Mouse (Mus musculus): ENCODE data around the gene Spin1. TPM values are rescaled to one million over a fixed set of nuclear protein-coding genes. Genes with fewer than 3 reads are reported as not detected.

The Spin1 gene
- polyA plus RNA-seq, 1 experiment from 2014 or later = 94.0 TPM

DNA sequence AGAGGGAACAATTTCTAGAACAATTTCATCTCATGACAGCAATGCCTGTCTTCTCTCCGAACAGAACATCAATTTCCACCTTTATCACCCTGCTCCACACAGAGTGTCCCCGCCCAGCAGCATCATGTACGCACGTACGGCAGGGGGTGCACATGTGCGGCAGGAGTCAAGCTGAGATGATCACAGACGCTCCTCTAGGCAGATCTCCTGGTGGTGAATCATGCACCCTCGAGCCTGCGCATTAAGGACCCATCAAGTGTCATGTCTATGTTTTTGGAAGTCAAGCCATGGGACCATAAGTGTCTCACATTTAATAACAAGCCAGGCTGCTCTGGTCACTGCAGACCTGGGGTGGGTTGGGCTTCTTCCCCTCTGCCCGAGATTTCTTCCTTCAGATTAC is 78.3 kb downstream of the Spin1 start:
- Histone ChIP-seq H3K27ac (ENCODE audit: low read length) (no peak overlapping the region), H3K9me3 (ENCODE audit: low read length) (no peaks in the 10 kb centered on the region), H3K36me3 (ENCODE audit: insufficient read depth, low read length) (no peaks in the 10 kb centered on the region), H3K4me2 (replicated peaks; ENCODE audit: low read depth, low read length) (no peak overlapping the region), H3K9ac (replicated peaks; ENCODE audit: low read length) (no peak overlapping the region), H3K27me3 (ENCODE audit: insufficient read depth, low read length) (no peaks in the 10 kb centered on the region), H3K4me3 (ENCODE audit: low read length) (no peak overlapping the region), H3K4me1 (ENCODE audit: insufficient read depth, low read length) (no peaks in the 10 kb centered on the region)
- ATAC-seq (ENCODE audit: low FRiP score, low TSS enrichment) = no peak
- 79% methylated on average over 10 of the region's 10 CpGs for WGBS

DNA sequence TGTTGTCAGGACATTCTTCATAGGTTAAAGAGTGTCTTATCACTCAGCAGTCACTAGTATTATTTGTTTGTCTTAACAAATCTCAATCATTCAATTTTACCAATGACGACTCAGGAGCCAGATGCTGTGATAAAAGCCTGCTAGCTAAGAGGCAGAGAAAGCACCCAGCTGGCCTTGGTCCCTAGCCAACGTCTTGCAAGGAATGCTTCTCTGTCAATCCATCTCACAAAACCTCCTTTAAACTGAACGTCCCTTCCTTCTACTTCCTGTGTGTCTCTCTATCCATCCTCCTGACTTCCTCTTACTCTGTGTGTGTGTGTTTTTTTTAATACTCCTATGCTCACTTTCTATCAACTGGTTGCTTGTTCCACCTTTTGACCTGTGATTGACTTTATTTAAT is 78.7 kb downstream of the Spin1 start:
- H3K4me1 ChIP-seq (ENCODE audit: insufficient read depth, low read length) = no peaks in the 10 kb centered on the region
- H3K4me3 ChIP-seq (ENCODE audit: low read length) = no peak overlapping the region
- H3K9me3 ChIP-seq (ENCODE audit: low read length) = no peaks in the 10 kb centered on the region
- H3K27ac ChIP-seq (ENCODE audit: low read length) = no peak overlapping the region
- 46% methylated on average over 3 of the region's 3 CpGs for WGBS
- H3K27me3 ChIP-seq (ENCODE audit: insufficient read depth, low read length) = no peaks in the 10 kb centered on the region
- H3K9ac ChIP-seq (replicated peaks; ENCODE audit: low read length) = no peak overlapping the region
- no peaks in the 10 kb centered on the region for H3K36me3 ChIP-seq (ENCODE audit: insufficient read depth, low read length)
- ATAC-seq (ENCODE audit: low FRiP score, low TSS enrichment) = no peak
- no peak overlapping the region for H3K4me2 ChIP-seq (replicated peaks; ENCODE audit: low read depth, low read length)

DNA sequence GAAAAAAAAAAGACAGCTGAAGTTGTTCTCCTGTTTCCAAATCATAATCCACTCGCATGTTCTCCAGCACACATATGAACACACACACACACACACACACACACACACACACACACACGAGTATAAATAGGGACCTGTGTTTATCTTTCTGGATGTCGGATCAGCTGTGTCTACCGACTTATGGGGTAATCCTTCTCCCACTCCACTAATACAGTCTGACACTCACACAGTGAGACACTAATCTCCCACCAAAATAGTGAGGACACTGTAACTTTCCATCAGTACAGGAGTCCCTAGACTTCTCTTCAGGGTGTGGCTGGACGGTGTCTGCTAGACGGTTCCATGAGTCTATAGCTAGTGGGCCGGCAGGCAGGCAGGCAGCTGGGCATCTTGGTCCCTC is 81.6 kb downstream of the Spin1 start:
- H3K27me3 ChIP-seq (ENCODE audit: insufficient read depth, low read length) = no peaks in the 10 kb centered on the region
- H3K9me3 ChIP-seq (ENCODE audit: low read length) = peaks cover 2% of the 10 kb centered on the region; the same call in 1 of the 2 replicates
- no peak overlapping the region for H3K4me3 ChIP-seq (ENCODE audit: low read length)
- no peaks in the 10 kb centered on the region for H3K36me3 ChIP-seq (ENCODE audit: insufficient read depth, low read length)
- ATAC-seq (ENCODE audit: low FRiP score, low TSS enrichment) = no peak
- H3K4me1 ChIP-seq (ENCODE audit: insufficient read depth, low read length) = no peaks in the 10 kb centered on the region
- H3K9ac ChIP-seq (replicated peaks; ENCODE audit: low read length) = no peak overlapping the region
- no peak overlapping the region for H3K27ac ChIP-seq (ENCODE audit: low read length)
- 80% methylated on average over 7 of the region's 7 CpGs for WGBS
- H3K4me2 ChIP-seq (replicated peaks; ENCODE audit: low read depth, low read length) = no peak overlapping the region

DNA sequence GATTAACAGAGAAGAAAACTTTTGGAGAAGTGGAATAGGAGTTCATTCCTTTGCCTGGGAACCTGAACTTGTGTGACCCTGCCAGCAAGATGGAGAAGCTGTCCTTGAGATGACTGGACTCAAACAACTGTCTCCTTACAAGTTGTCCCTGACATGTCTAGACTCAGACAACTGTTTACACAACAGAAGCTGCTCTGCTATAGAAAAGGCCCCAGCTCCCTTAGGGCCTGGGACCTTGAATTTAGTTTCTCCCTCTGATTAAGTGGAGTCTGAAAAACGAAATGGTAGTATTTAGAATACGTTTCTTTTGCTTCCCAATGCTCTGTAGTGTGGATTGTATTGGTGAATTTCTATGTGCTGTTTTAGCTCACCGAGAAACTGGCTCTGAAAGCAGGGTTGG is 84.2 kb downstream of the Spin1 start:
- no peak overlapping the region for H3K4me3 ChIP-seq (ENCODE audit: low read length)
- WGBS = 78% methylated on average over 3 of the region's 3 CpGs
- H3K9me3 ChIP-seq (ENCODE audit: low read length) = peaks cover 5% of the 10 kb centered on the region; the same call in 1 of the 2 replicates
- H3K9ac ChIP-seq (replicated peaks; ENCODE audit: low read length) = no peak overlapping the region
- H3K4me1 ChIP-seq (ENCODE audit: insufficient read depth, low read length) = no peaks in the 10 kb centered on the region
- H3K27me3 ChIP-seq (ENCODE audit: insufficient read depth, low read length) = no peaks in the 10 kb centered on the region
- no peak overlapping the region for H3K27ac ChIP-seq (ENCODE audit: low read length)
- H3K36me3 ChIP-seq (ENCODE audit: insufficient read depth, low read length) = no peaks in the 10 kb centered on the region
- ATAC-seq (ENCODE audit: low FRiP score, low TSS enrichment) = no peak
- H3K4me2 ChIP-seq (replicated peaks; ENCODE audit: low read depth, low read length) = no peak overlapping the region

DNA sequence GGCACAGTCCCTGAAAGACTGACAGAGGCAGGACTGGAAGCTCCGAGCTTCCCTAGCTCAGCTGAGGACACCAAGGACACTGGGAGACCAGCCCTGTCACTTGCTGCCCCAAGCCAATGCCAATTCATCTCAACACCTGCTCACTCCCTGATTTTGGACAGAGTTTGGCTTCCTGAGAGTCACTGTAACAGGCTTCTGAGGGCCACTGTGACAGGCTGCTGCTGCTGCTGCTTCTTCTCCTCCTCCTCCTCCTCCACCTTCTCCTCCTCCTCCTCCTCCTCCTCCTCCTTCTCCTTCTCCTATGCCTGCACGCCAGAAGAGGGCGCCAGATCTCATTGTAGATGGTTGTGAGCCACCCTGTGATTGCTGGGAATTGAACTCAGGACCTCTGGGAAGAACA is 89.7 kb downstream of the Spin1 start:
- no peak for ATAC-seq (ENCODE audit: low FRiP score, low TSS enrichment)

DNA sequence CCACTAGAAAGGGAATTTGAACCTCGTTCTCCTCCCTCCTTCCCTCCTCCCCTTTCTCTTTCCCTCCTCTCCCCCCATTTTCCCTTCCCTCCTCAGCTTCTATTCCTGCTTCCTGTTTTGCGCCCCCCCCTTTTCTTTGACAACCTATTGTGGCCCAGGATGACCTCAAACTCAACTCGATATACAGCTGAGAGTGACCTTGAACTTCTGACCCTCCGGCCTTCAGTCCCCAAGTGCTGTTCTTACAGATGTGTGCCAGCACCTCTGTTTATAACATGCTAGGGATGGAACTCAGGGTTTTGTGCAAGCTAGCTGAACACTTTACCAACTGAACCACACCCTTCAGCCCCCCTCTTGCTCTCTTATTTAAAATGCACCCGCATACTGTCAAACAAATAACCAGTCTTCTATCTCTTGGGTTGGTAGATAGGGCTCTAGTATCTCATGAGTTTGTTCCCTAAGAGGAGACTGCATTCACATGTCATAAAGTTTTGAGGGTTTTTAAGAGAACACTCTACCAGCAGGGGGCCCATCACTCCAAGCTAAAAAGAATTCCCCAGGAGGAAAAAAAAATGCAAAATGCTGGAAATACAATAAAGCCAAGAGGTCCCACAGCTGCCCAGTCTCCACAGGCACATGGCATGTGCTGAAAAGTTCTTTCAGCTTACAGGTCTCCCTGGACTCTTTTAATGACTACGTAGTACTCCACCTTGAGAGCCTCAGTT is 90.9 kb downstream of the Spin1 start:
- Histone ChIP-seq H3K4me3 (ENCODE audit: low read length) (no peak overlapping the region), H3K27me3 (ENCODE audit: insufficient read depth, low read length) (no peaks in the 10 kb centered on the region), H3K9ac (replicated peaks; ENCODE audit: low read length) (no peak overlapping the region), H3K9me3 (ENCODE audit: low read length) (peaks cover 5% of the 10 kb centered on the region; the same call in 1 of the 2 replicates), H3K4me1 (ENCODE audit: insufficient read depth, low read length) (no peaks in the 10 kb centered on the region), H3K36me3 (ENCODE audit: insufficient read depth, low read length) (no peaks in the 10 kb centered on the region), H3K4me2 (replicated peaks; ENCODE audit: low read depth, low read length) (no peak overlapping the region), H3K27ac (ENCODE audit: low read length) (no peak overlapping the region)
- no peak for ATAC-seq (ENCODE audit: low FRiP score, low TSS enrichment)
- WGBS = 68% methylated on average over 6 of the region's 6 CpGs

More for the DNA sequence above, 89.7 kb downstream of the Spin1 start:
- Histone ChIP-seq H3K27me3 (ENCODE audit: insufficient read depth, low read length) (no peaks in the 10 kb centered on the region), H3K9ac (replicated peaks; ENCODE audit: low read length) (no peak overlapping the region), H3K4me1 (ENCODE audit: insufficient read depth, low read length) (no peaks in the 10 kb centered on the region), H3K36me3 (ENCODE audit: insufficient read depth, low read length) (no peaks in the 10 kb centered on the region), H3K27ac (ENCODE audit: low read length) (no peak overlapping the region), H3K9me3 (ENCODE audit: low read length) (peaks cover 5% of the 10 kb centered on the region; the same call in 1 of the 2 replicates), H3K4me3 (ENCODE audit: low read length) (no peak overlapping the region), H3K4me2 (replicated peaks; ENCODE audit: low read depth, low read length) (no peak overlapping the region)
- 69% methylated on average over 3 of the region's 3 CpGs for WGBS

DNA sequence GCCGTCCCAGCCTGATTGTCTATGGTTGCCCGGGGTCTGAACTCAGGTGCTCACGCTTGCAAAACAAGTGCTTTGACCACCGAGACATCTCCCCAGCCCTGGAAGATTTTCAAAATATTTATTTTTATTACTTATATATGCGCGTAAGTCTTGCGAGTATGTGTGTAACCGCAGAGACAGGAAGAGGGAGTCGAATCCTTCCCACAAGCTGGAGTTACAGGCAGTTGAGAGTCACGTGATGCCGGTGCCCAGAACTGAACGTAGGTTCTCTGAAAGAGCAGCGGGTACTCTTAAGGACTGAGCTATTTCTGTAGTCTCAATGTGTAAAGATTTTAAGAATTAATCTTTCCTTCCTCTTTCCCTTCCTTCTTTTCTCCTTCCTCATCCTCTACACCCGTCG is 93.2 kb downstream of the Spin1 start:
- WGBS = 89% methylated on average over 15 of the region's 15 CpGs
- Histone ChIP-seq H3K36me3 (ENCODE audit: insufficient read depth, low read length) (no peaks in the 10 kb centered on the region), H3K4me1 (ENCODE audit: insufficient read depth, low read length) (peaks cover 9% of the 10 kb centered on the region), H3K9ac (replicated peaks; ENCODE audit: low read length) (no peak overlapping the region), H3K4me3 (ENCODE audit: low read length) (no peak overlapping the region), H3K4me2 (replicated peaks; ENCODE audit: low read depth, low read length) (no peak overlapping the region), H3K27me3 (ENCODE audit: insufficient read depth, low read length) (no peaks in the 10 kb centered on the region), H3K9me3 (ENCODE audit: low read length) (no peaks in the 10 kb centered on the region), H3K27ac (ENCODE audit: low read length) (no peak overlapping the region; the same call in 1 of the 2 replicates)
- ATAC-seq (ENCODE audit: low FRiP score, low TSS enrichment) = no peak

DNA sequence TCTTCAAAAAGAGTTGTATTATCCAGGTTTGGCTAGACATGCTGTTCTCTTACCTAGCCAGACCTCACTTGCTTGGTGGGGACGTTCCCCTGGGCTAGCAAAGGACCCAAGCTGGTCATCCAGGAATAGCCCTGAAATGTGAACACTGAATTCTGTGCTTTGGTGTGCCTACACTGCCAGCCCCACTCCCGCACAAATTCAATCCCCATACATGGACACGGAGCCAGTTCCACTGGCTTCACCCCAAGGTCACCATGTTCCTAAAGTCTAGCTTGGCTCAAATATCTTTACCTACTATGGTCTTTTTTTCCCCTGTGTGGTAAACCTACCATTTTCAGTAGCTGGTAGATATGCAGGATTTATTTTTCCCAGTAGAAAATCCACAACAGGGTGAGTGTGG is 97.0 kb downstream of the Spin1 start:
- H3K9ac ChIP-seq (replicated peaks; ENCODE audit: low read length) = no peak overlapping the region
- H3K36me3 ChIP-seq (ENCODE audit: insufficient read depth, low read length) = no peaks in the 10 kb centered on the region
- ATAC-seq (ENCODE audit: low FRiP score, low TSS enrichment) = no peak
- H3K4me3 ChIP-seq (ENCODE audit: low read length) = no peak overlapping the region
- peak overlapping the region; percentile 72 for H3K27ac ChIP-seq (ENCODE audit: low read length)
- peaks cover 11% of the 10 kb centered on the region; the same call in 1 of the 2 replicates for H3K27me3 ChIP-seq (ENCODE audit: insufficient read depth, low read length)
- peaks cover 9% of the 10 kb centered on the region for H3K4me1 ChIP-seq (ENCODE audit: insufficient read depth, low read length)
- WGBS = 45% methylated on average over 3 of the region's 3 CpGs
- H3K9me3 ChIP-seq (ENCODE audit: low read length) = peaks cover 9% of the 10 kb centered on the region
- H3K4me2 ChIP-seq (replicated peaks; ENCODE audit: low read depth, low read length) = no peak overlapping the region

DNA sequence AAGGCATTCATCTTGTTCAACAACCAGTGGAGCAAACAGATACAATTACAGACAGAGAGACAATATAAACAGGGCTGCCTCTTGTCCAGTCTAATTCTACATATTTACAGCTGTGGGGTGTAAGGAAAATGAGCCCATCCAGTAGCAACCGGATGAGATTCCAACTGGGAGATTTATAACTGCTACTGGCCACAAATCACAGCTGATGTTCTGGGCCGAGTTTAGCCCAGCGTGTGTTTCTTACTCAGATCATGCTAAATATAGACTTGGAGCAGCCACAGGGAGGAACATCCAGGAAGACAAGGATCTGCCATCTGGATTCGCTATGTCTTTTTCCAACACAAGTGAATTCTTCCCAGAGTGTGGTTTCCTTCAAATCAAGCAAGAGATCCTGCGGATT is 97.5 kb downstream of the Spin1 start:
- Histone ChIP-seq H3K36me3 (ENCODE audit: insufficient read depth, low read length) (no peaks in the 10 kb centered on the region), H3K27ac (ENCODE audit: low read length) (peak overlapping the region; percentile 83), H3K9ac (replicated peaks; ENCODE audit: low read length) (no peak overlapping the region), H3K4me1 (ENCODE audit: insufficient read depth, low read length) (peaks cover 12% of the 10 kb centered on the region), H3K27me3 (ENCODE audit: insufficient read depth, low read length) (peaks cover 11% of the 10 kb centered on the region; the same call in 1 of the 2 replicates), H3K4me3 (ENCODE audit: low read length) (no peak overlapping the region), H3K4me2 (replicated peaks; ENCODE audit: low read depth, low read length) (no peak overlapping the region), H3K9me3 (ENCODE audit: low read length) (peaks cover 9% of the 10 kb centered on the region)
- ATAC-seq (ENCODE audit: low FRiP score, low TSS enrichment) = peak; percentile 80
- 18% methylated on average over 5 of the region's 5 CpGs for WGBS

Data from kidney, embryonic 16.5 days (tissue).